Mouse (Mus musculus) forebrain, embryonic 15.5 days (tissue): ENCODE results near the gene Gm47289. TPM values are rescaled to one million over a fixed set of nuclear protein-coding genes. Genes with fewer than 3 reads are reported as not detected.

Experiments
- ATAC-seq: fragments of 200-750 bp; cut with Nextera tagmentation; replicated peaks from 2 replicates; pipeline ENCODE4 v1.8.0; 2017; ENCODE audit warnings: mild to moderate bottlenecking, moderate TSS enrichment, moderate library complexity
- H3K27ac ChIP-seq: fragments of 300-500 bp; sonication (generic); replicated peaks from 2 replicates; pipeline ENCODE4 v1.5.1; 2015; ENCODE audit warnings: mild to moderate bottlenecking, inconsistent platforms
- H3K27me3 ChIP-seq: fragments of 300-500 bp; sonication (generic); 2 replicates; pipeline ENCODE4 v1.6.1; 2015; ENCODE audit warnings: inconsistent platforms
- H3K36me3 ChIP-seq: fragments of 300-500 bp; sonication (generic); 2 replicates; pipeline ENCODE4 v1.6.1; 2015; ENCODE audit warnings: mild to moderate bottlenecking, inconsistent platforms
- H3K4me1 ChIP-seq: fragments of 300-500 bp; sonication (generic); 2 replicates; pipeline ENCODE4 v1.6.1; 2015; ENCODE audit warnings: inconsistent platforms
- H3K4me2 ChIP-seq: fragments of 300-500 bp; sonication (generic); replicated peaks from 2 replicates; pipeline ENCODE4 v1.6.1; 2015; ENCODE audit warnings: mild to moderate bottlenecking, inconsistent platforms
- H3K4me3 ChIP-seq: fragments of 300-500 bp; sonication (generic); 2 replicates; pipeline ENCODE4 v1.5.1; 2015; ENCODE audit warnings: mild to moderate bottlenecking, inconsistent platforms
- H3K9ac ChIP-seq: fragments of 300-500 bp; sonication (generic); replicated peaks from 2 replicates; pipeline ENCODE4 v1.6.1; 2015; ENCODE audit warnings: mild to moderate bottlenecking, inconsistent platforms
- H3K9me3 ChIP-seq: fragments of 300-500 bp; sonication (generic); 2 replicates; pipeline ENCODE4 v1.6.1; 2016; ENCODE audit warnings: inconsistent platforms
- WGBS: fragments of 180-500 bp; shearing (Covaris S2); methylation state at CpG from one replicate; pipeline ENCODE4 v1.1.7; 2015; ENCODE audit warnings: mixed read lengths; 5-methylcytosine and 5-hydroxymethylcytosine counted together
- polyA plus RNA-seq: library from polyadenylated mRNA; unstranded; fragments of >200 nt; fragmentation: Nextera tagmentation; extraction: Ambion mirVana; gene quantifications from 2 replicates; pipeline ENCODE4 v1.2.1, GENCODE M21; 2015

Gm47289 gene
- not detected in 2 replicates for polyA plus RNA-seq

DNA sequence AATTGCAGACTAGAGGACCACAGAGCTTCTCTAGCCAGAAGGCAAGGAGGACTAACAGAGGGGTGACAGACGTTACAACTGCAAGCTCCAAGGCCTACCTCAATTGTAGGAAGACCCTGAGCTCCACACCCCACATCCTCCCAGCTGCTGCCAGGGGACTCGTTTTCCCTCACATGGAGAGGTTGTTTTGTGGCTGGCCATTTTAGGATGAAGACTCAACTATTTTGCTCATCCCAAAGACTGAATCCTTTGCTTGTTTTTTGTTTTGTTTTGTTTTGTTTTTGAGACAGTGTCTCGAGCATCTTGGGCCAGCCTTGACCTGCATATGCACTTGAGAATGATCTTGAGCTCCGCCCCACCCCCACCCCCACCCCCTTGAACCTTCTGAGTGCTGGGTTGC lies at the start of gene Gm47289:
Gene Gm47289, plus strand, starts transcription at position 301 of the 400 bp plus-strand sequence.
- WGBS = 60% methylated on average over 4 of the region's 4 CpGs
- H3K4me2 ChIP-seq = no peak within 1 kb of the TSS
- no peaks in the 10 kb centered on the region for H3K36me3 ChIP-seq
- H3K4me3 ChIP-seq = no peak within 1 kb of the TSS
- H3K9me3 ChIP-seq = no peaks in the 10 kb centered on the region
- no peak within 1 kb of the TSS for H3K9ac ChIP-seq
- peaks cover 10% of the 10 kb centered on the region; the same call in 1 of the 2 replicates for H3K27me3 ChIP-seq
- ATAC-seq = no peak
- H3K4me1 ChIP-seq = 0 out of 2 replicates have a peak, but pooled peaks cover 4% of the 10 kb centered on the region
- no peak within 1 kb of the TSS for H3K27ac ChIP-seq

DNA sequence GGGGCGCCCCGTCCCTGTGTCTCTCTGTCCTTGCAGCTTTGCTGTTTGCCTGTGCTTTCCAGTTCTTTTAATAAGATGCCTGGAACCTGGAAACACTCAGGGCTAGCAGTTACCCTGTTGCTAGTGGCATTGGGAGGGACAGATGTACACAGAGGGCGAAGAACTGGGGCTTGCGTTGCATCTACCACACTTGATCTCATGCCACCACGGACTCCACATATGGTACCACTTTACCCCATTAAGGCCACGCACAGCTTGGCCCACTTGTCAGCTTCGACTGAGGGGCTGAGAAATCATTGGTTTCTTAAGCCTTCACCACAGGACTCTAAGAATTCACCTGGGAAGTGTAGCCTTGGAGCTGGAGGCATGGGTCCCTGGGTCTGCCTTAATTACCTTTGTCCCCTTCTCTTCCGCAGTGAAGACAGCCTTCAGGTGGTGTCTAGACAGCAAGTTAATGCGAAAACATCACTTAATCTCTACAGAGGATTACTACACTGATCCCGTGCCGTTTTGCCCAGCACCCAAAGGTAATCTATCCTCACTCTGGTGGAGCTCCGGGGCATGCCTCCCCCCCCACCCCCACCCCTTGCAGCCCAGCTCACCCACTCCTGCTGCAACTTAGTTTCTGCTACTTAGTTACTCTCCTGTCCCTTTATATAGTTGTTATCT lies 49.1 kb upstream of the Gm47289 start:
- Histone ChIP-seq H3K36me3 (no peaks in the 10 kb centered on the region), H3K9ac (no peak overlapping the region), H3K4me3 (no peak overlapping the region), H3K27me3 (no peaks in the 10 kb centered on the region), H3K4me1 (no peaks in the 10 kb centered on the region), H3K27ac (no peak overlapping the region), H3K4me2 (no peak overlapping the region), H3K9me3 (no peaks in the 10 kb centered on the region)
- no peak for ATAC-seq
- WGBS = 51% methylated on average over 12 of the region's 12 CpGs

DNA sequence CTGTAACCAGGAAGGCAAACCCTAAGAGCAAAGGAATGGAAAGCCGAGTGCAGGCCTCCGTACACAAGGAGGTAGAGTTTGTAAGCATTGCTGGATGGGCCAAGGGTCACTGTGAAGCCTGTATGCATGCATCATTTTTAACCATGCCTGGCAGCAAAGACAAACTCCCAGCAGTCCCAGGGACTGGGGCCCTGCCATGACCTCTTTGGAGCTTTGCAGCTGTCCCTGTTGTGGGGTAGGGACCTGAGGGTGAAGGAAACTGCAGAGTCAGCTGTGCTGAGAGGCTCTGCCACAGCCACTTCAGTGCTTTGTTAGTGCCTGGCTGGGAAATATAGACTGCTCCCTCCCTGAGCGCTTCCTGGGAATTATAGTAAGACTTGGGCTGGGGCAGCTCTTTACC lies 48.3 kb upstream of the Gm47289 start:
- Histone ChIP-seq H3K27me3 (no peaks in the 10 kb centered on the region), H3K9ac (no peak overlapping the region), H3K4me2 (no peak overlapping the region), H3K9me3 (no peaks in the 10 kb centered on the region), H3K4me1 (no peaks in the 10 kb centered on the region), H3K4me3 (no peak overlapping the region), H3K27ac (no peak overlapping the region), H3K36me3 (no peaks in the 10 kb centered on the region)
- 46% methylated on average over 3 of the region's 3 CpGs for WGBS
- no peak for ATAC-seq

DNA sequence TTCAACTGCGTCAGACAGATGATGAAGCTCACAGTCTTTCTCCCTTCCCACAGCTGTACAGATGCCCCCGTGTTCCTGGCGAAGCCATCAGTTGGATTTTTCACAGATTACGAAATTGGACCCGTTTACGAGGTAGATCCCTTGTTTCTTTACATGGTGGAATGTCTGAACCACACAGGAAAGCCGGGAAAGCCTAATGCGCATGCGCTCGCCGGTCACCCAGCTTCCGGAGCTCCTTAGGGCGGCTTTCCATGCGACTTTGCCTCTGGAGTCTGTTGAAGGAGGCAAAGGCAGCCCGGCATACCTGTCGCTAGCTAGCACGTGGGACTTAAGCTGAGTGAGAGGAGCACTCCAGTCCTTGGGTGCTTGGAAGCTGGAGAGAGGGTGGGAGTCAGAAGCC lies 44.0 kb upstream of the Gm47289 start:
- Histone ChIP-seq H3K4me3 (no peak overlapping the region), H3K27ac (no peak overlapping the region), H3K4me2 (no peak overlapping the region), H3K9ac (no peak overlapping the region), H3K4me1 (no peaks in the 10 kb centered on the region), H3K9me3 (no peaks in the 10 kb centered on the region), H3K36me3 (no peaks in the 10 kb centered on the region), H3K27me3 (no peaks in the 10 kb centered on the region)
- WGBS = 91% methylated on average over 17 of the region's 17 CpGs
- ATAC-seq = no peak

DNA sequence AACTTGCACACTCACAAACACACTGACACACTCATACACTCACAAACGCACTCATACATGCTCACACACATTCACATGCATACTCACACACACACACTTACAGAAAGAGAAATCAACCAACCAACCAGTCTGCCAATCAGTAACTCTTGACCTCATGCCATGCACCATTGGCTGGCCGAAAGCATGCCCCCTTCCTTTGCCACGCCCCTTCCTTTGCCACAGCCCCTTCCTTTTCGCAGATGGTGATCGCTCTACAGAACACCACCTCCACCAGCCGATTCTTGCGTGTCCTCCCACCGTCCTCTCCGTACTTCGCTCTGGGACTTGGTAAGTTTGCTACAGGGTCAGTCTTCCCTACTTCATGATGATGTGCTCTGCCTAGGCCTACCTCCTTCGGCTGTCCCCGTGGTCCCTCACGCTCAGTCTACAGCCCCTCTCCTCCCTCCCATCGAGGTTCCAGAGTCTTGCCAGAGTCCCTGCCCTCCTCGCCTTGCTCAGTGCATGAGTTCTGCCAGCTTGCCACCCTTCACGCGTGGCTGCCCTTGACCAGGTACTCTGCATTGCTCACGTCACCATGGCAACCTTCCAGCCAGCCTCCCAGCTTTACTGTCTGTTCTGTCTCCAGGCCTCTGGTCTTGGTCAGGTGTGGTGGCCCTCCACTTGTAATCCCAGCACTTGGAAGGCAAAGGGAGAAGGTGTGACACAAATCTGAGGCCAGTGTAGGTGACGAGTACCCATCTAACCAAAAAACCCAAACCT lies 39.4 kb upstream of the Gm47289 start:
- H3K27ac ChIP-seq = no peak overlapping the region
- H3K4me2 ChIP-seq = no peak overlapping the region
- H3K9ac ChIP-seq = no peak overlapping the region
- no peak for ATAC-seq
- no peaks in the 10 kb centered on the region for H3K36me3 ChIP-seq
- H3K4me3 ChIP-seq = no peak overlapping the region
- 82% methylated on average over 19 of the region's 19 CpGs for WGBS
- no peaks in the 10 kb centered on the region for H3K4me1 ChIP-seq
- no peaks in the 10 kb centered on the region for H3K27me3 ChIP-seq
- H3K9me3 ChIP-seq = no peaks in the 10 kb centered on the region

DNA sequence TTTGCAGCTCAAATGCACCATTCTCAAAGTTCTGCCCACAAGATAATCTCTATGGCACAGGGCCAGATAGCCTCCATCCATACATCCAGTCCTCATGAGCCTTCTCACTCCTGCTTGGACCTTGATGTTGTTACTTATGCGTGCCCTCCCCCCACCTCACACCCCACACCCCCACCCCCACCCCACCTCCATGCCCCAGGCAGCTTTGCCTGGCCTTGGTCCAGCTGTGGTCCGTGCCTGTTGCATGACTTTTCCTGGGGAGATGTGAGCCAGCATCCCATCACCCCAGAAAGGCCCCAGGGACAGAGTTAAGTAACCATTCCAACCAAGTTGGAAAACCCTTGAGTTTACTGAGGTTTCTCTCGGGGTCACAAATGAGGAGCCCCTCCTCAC lies 38.8 kb upstream of the Gm47289 start:
- ATAC-seq = no peak
- Histone ChIP-seq H3K9me3 (no peaks in the 10 kb centered on the region), H3K27ac (no peak overlapping the region), H3K36me3 (no peaks in the 10 kb centered on the region), H3K9ac (no peak overlapping the region), H3K4me3 (no peak overlapping the region), H3K4me2 (no peak overlapping the region), H3K27me3 (no peaks in the 10 kb centered on the region), H3K4me1 (no peaks in the 10 kb centered on the region)
- WGBS = 75% methylated on average over 3 of the region's 3 CpGs

DNA sequence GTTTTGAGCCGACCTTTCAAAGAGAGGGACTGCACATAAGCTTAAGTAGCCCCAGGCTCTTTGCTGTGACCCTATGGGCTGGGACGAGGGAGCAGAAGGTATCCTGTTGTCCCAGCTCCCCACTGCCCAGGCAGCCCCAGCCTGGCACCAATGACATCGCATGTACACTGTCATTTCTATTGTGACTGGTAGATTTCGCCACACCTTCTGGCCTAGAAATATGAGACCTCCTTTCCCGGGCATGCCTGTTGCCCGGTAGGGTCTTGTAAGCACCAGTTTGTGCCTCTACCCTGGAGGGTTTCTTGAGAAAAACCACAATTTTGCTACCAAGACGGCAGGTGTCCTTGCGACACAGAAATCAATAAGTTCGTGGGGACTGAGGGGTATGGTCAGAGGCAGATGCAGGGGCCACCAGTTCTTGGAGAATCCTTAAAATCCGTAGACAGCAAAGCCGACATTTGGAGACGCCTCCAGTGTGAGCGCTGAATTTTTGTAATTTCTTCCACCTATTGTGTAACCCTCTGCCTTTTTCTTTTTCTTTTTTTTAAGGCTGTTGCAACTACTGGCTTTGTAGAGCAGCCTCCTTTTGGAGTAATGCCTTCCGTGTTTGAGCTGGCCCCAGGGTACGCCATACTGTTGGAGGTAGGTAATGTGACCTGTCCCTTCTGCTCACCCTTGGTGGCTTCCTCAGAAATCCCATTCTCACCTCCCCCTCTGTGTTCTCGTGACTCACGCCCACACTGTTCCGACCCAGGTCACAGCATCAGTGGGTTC lies 36.2 kb upstream of the Gm47289 start:
- Histone ChIP-seq H3K27me3 (no peaks in the 10 kb centered on the region), H3K36me3 (no peaks in the 10 kb centered on the region), H3K4me3 (no peak overlapping the region), H3K9me3 (no peaks in the 10 kb centered on the region), H3K4me2 (no peak overlapping the region), H3K4me1 (no peaks in the 10 kb centered on the region), H3K9ac (no peak overlapping the region), H3K27ac (no peak overlapping the region)
- no peak for ATAC-seq
- WGBS = 89% methylated on average over 18 of the region's 18 CpGs

DNA sequence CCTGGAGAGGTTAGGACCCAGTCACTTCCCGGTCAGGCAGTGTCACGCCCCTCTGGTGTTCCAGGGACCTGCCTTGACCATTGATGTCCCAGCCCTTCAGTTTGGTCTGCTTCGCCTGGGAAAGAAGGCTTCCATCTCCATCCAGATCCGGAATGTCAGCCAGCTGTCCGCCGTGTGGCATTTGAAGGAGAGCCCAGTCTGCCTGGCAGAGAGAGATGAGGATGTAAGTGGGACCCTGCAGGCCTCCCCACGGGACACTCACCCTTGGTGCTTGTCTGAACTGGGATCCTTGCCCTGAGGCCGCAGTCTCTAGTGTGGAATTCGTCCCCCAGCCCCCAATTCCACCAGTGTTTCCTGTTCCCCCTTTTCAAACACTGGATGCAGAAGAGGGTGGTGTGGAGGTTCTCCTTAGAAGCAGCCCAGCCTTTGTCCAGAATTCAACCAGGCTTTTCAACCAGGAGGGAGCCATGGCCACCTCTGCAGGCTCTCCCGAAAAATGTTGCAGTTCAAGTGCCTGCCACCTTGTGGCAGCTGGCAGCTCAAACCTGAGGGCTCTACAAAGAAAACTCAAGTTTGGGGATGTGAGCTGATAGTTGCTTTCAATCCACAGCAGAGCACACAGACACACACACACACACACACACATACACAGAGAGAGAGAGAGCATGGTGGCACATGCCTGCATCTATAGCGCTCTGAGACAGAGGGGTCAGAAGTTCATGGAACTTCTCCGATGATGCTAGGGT lies 30.4 kb upstream of the Gm47289 start:
- no peaks in the 10 kb centered on the region for H3K36me3 ChIP-seq
- no peak for ATAC-seq
- H3K4me1 ChIP-seq = no peaks in the 10 kb centered on the region
- H3K27me3 ChIP-seq = no peaks in the 10 kb centered on the region
- no peak overlapping the region for H3K4me3 ChIP-seq
- WGBS = 84% methylated on average over 12 of the region's 12 CpGs
- H3K9me3 ChIP-seq = no peaks in the 10 kb centered on the region
- H3K27ac ChIP-seq = no peak overlapping the region
- no peak overlapping the region for H3K9ac ChIP-seq
- no peak overlapping the region for H3K4me2 ChIP-seq

DNA sequence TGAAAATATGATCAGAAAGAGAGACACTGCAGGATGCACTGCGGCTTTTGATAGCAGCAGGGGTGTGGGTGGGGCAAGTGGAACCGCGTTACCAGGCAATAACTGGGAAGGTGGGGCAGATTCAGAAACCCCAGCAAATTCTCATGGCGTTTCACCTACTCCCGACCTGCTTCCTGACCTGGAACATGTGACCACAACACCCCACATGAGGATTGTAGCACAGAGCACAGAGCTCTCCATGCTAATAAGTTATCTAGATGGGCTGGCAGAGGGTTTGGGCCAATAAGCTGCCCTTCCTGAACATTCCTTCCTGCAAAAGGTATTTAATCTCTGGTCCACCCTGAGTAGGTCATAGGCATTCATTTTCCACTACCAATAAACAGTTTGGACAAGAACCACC lies 28.3 kb upstream of the Gm47289 start:
- Histone ChIP-seq H3K27ac (no peak overlapping the region), H3K9ac (no peak overlapping the region), H3K4me2 (no peak overlapping the region), H3K9me3 (no peaks in the 10 kb centered on the region), H3K4me1 (no peaks in the 10 kb centered on the region), H3K4me3 (no peak overlapping the region), H3K36me3 (no peaks in the 10 kb centered on the region), H3K27me3 (no peaks in the 10 kb centered on the region)
- no peak for ATAC-seq
- 68% methylated on average over 5 of the region's 5 CpGs for WGBS

DNA sequence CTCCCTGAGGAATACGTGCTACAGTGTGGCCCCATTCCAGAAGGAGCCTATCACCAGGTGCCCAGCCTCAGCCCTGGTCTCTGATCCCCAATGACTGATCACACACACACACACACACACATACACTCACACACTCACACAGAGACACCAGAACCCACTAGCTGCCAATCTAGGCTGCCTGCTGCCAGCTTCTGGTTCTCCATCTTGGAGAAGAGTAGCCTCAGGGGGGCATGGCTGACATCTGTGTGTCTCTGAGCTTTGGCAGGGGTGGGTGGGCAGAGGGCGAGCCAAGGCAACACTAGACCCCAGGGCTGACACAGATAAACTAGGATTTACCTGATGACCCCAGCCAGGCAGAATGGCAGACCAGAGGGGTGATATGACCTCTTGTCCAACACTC lies 20.1 kb upstream of the Gm47289 start:
- Histone ChIP-seq H3K4me2 (no peak overlapping the region), H3K9me3 (no peaks in the 10 kb centered on the region), H3K27ac (no peak overlapping the region), H3K36me3 (no peaks in the 10 kb centered on the region), H3K4me1 (no peaks in the 10 kb centered on the region), H3K4me3 (no peak overlapping the region), H3K27me3 (no peaks in the 10 kb centered on the region), H3K9ac (no peak overlapping the region)
- WGBS = 89% methylated on average over 2 of the region's 2 CpGs
- ATAC-seq = no peak

DNA sequence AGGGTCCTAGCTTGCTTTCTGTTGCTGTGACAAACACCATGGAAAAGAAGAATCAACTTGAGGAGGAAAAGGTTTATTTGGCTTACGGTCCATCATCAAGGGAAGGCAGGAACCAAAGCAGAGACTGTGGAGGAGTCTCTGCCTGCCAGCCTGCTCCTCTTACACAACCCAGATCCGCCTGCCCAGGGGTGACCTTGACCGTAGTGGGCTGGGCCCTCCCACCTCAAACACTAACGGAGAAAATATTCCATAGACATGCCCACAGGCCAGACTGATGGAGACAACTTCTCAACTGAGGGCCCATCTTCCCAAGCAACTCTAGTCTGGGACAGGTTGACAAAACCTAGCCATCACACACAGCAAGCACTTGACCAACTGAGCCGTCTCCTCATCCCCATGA lies 16.9 kb upstream of the Gm47289 start:
- no peak overlapping the region for H3K4me3 ChIP-seq
- no peaks in the 10 kb centered on the region for H3K36me3 ChIP-seq
- no peak overlapping the region for H3K27ac ChIP-seq
- no peak for ATAC-seq
- H3K9me3 ChIP-seq = no peaks in the 10 kb centered on the region
- no peaks in the 10 kb centered on the region for H3K27me3 ChIP-seq
- WGBS = 90% methylated on average over 5 of the region's 5 CpGs
- H3K4me2 ChIP-seq = no peak overlapping the region
- H3K9ac ChIP-seq = no peak overlapping the region
- no peaks in the 10 kb centered on the region for H3K4me1 ChIP-seq

DNA sequence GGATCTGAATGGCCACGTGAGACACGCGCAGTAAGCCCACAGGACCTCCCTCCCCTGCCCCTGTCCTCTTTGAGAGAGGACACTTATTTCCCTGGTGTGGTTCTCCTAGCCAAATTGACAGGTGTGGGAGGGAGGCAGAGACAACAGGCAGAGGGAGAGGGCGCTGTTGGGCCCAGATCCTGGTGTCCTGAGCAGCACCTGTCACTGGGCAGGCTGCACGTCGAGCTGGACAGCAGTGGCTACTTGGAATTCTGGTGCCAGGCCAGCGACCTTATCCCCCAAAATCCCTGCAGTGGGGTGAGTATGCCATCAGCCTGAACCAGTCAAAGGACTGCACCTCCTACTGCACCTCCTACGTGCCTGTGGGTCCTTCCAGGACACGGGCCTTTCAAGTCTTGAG lies 15.6 kb upstream of the Gm47289 start:
- H3K4me1 ChIP-seq = no peaks in the 10 kb centered on the region
- no peak overlapping the region for H3K4me3 ChIP-seq
- no peak for ATAC-seq
- H3K27me3 ChIP-seq = no peaks in the 10 kb centered on the region
- 75% methylated on average over 9 of the region's 9 CpGs for WGBS
- H3K9me3 ChIP-seq = no peaks in the 10 kb centered on the region
- no peak overlapping the region for H3K4me2 ChIP-seq
- H3K36me3 ChIP-seq = no peaks in the 10 kb centered on the region
- H3K9ac ChIP-seq = no peak overlapping the region
- no peak overlapping the region for H3K27ac ChIP-seq
